Mouse (Mus musculus) cortical plate, adult 2 months (tissue): ENCODE results near the gene Flt3l.
"Not testable (repeated sequence)": the region's sequence is repeated elsewhere in the genome, so short reads cannot be mapped to it uniquely, and the experiment has no call there.

Experiments
- CTCF ChIP-seq: fragments of 200-500 bp; IDR thresholded peaks from 2 replicates; pipeline ENCODE4 v1.5.1; 2011; ENCODE audit warnings: mild to moderate bottlenecking, control low read depth, low read length; ENCODE audit not compliant: insufficient read depth; ENCODE audit errors: extremely low read depth
- POLR2A ChIP-seq: fragments of 200-500 bp; IDR thresholded peaks from 2 replicates; pipeline ENCODE4 v1.6.1; 2011; ENCODE audit warnings: mild to moderate bottlenecking, low read length, control low read depth; ENCODE audit not compliant: insufficient read depth; ENCODE audit errors: extremely low read depth

- not testable (repeated sequence) for TF ChIP-seq CTCF, POLR2A
Measured at GRCm38 (mm10) chr7:45095965-45096364, 40.3 kb downstream of the Flt3l start.
